Mouse (Mus musculus) bone marrow macrophage, adult 2 months (primary cell): ENCODE results near the gene Me1.

ENCODE experiments used
- CTCF ChIP-seq: IDR thresholded peaks from 2 replicates; pipeline ENCODE4 v1.5.1; 2012; ENCODE audit warnings: low read depth, mild to moderate bottlenecking, low read length, moderate library complexity
- POLR2A ChIP-seq: IDR thresholded peaks from 2 replicates; pipeline ENCODE4 v1.6.1; 2012; ENCODE audit warnings: mild to moderate bottlenecking, low read depth, low read length, borderline replicate concordance

DNA sequence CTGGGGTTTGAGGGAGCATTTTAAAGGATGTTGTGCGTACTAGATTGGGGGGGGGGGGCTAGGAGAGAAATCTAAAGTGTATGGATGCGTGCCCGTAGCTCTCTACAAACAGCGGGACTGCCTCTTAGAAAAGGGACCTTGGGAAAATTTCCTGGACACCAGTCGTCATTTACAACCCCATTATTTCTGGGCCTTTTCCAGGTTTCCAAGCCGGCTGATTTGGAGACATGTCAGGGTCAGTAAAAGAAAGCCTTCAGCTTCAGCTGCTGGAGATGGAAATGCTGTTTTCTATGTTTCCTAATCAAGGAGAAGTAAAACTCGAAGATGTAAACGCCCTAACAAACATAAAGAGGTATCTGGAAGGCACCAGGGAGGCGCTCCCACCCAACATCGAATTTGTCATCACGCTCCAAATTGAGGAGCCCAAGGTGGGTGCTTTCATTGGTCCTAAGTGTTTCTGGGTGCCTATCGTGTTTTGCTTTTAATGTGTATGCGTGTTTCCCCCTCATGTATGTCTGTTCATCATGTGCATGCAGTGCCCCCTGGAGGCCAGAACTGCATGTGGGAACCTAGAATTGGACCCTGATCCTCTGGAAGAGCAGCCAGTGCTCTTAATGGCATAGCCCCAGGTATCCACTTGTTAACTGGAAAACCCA lies 123.0 kb downstream of the Me1 start:
- TF ChIP-seq CTCF: peak; percentile 79
- TF ChIP-seq POLR2A: no peak
